Mouse (Mus musculus) CD4-positive, CD25-positive, alpha-beta regulatory T cell, adult 2 months (primary cell): ENCODE data around the gene Mad1l1.

Source experiments
- DNase-seq: peaks from one replicate; pipeline ENCODE4 v3.0.0-alpha.2; 2012; ENCODE audit warnings: low read depth, low spot score

Gene Mad1l1

DNA sequence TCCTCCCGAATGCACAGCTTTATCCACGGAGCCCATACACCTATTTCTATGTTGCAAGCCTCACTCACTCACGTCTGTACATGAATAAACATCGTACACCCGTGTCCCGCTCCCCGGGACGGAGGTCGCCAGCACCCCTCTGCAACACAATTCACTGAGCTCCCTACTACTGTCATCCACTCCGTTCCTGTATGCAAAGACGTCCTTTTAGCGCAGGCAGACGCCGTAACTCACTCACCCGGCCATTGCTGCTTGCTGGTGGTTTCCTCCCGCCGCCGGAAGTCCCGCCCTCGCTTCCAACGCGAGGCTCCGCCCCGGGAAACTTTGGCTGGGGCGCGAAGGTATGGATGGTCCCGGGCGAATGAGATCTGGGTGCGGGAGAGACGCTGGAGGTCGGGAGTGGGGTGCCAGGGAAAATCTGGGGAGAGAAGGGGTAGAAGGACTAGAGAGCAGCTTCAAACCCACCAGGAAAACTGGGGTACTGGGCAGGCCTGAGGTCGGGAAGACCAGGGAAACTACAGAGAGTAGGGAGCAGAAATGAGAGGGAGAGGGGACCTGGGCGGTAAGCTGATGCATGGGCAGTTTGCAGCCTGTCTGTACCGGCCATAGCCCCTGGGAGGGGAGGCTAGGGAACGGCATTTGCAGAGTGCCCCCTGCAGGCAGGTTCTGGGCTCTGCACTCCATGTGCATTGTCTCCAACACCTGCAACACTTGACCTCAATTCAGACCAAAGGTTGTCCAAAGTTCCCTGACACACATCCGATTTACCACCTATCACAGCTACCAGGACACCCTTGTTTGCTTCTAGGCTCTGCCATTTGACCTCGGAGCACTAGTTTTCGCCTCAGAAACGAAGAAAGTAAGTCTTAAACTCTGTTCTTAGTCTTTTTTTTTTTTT lies 10.5 kb upstream of the Mad1l1 start, which contains the start of gene Mrm2:
Gene Mrm2 (minus strand): TSS at position 284 of the 898 bp plus-strand sequence.
- DNase-seq: peak; percentile 90

- DNase-seq: no peak
Measured at GRCm38 (mm10) chr5:140324058-140324457, 2.7 kb upstream of the Mad1l1 start.

DNA sequence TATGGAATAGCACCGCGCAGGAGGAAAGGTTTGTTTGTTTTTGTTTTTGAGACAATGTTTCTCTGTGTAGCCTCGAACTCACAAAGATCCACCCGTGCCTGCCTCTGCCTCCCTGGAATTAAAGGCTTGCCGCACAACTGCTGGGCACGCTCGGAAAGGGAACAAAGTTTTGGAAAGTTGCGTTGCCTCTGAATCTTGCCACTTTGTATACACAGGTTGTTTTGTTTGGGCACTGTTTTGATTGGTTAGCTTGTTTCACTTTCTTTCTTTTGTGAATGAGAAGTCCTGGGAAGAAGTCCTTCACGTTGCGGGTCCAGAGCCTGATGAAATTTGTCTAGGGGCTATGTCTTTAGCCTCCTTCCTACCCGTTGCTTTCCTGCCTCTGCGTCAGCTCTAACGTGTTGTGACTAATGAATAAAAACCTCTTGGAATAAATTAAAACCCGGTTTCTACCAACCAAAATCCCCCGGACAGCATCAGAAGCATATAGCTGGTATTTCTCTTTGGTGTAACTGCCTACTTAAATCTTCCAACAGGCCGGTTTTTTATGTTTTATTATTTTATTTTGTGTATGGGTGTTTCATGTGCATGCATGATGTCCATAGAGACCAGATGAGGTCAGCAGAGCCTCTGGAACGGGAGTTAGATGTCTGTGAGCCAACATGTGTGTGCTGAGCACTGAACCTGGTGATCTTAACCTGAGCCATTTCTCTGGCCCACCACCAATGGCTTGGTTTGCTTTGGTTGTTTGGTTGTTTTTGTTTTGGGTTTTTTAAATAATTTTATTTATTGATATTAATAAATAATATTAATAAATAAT lies 614 bp upstream of the Mad1l1 start:
- peak; percentile 38 for DNase-seq

- DNase-seq: no peak
Measured at GRCm38 (mm10) chr5:140316716-140317115, 4.6 kb downstream of the Mad1l1 start.

- DNase-seq: no peak
Measured at GRCm38 (mm10) chr5:140307602-140308001, 13.8 kb downstream of the Mad1l1 start.

GRCm38 (mm10) chr5:140306016-140306415 lies 15.3 kb downstream of the Mad1l1 start:
- DNase-seq: no peak

- no peak for DNase-seq
Measured at GRCm38 (mm10) chr5:140298291-140298690, 23.1 kb downstream of the Mad1l1 start.

DNA sequence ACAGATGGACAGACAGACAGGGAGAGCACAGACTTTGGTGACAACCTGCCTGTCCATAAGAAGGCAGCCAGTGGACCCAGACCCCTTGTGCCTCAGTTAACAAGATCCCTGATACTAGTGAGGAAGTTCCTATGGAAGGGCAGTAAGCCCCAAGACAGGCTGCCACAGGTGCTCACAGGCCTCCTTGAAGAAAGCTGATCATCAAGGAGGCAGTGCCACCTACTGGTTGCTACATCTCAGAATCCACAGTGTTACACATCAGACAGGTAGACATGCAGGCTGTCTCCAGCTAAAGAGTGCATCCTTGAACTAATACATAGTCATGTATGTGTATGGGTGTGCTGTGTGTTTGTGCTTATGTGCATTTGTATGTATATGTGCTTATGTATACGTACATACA lies 29.2 kb downstream of the Mad1l1 start:
- peak; percentile 88 for DNase-seq

DNA sequence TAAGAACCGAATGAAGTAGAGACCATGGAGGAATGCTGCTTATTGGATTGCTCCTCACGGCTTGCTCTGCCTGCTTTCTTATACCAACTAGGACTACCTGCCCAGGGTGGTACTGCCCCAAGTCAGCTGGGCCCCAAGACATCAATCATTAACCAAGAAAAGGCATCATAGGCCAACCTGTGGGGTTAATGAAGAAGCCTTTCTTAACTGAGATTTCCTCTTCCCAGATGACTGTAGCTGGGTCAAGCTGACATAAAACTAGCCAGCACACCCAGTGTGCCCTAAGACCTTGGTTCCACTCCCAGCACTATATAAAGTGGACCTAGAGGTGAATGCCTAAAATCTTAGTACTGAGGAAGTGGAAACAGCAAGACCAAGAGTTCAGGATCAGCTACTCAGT lies 32.2 kb downstream of the Mad1l1 start:
- DNase-seq: no peak

GRCm38 (mm10) chr5:140288287-140288686 lies 33.1 kb downstream of the Mad1l1 start:
- no peak for DNase-seq

DNA sequence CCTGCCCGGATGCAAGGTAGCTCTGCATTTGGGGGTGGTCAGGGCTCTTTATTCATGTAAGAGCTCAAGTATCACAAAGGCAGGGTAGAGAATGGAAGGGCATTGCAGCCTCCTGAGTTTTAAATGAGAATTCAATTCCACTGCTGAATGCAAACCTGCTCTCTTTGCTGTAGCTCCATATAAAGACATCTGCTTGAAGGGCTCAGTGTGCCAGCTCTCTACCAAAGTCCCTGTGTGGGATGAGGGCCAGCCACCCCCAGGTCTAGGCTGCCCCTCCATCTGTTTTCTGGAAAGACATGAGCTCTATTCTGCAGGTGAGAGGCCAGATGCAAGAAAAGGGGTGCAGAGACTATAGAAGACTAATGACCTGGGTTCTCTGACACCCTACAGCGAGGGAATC lies 36.6 kb downstream of the Mad1l1 start:
- no peak for DNase-seq

- no peak for DNase-seq
Measured at GRCm38 (mm10) chr5:140284011-140284410, 37.3 kb downstream of the Mad1l1 start.

DNA sequence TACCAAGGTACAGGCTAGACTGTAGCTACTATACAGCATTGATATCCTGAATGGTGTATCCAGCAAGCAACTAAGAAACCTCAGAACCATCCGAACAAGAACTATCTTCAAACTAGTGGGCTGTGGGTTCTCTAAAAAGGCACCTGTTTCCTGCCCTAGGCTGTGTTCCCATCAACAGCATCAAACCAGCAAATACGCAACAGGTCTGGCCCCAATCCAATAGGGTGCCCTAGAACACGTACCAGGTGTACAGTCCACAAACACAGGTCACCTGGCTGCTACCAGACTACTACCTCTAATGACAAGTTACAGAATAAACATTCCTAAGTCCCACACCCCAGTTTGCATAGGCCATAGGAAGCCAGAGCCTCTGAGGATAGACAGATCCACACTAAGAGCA lies 38.5 kb downstream of the Mad1l1 start:
- no peak for DNase-seq

DNA sequence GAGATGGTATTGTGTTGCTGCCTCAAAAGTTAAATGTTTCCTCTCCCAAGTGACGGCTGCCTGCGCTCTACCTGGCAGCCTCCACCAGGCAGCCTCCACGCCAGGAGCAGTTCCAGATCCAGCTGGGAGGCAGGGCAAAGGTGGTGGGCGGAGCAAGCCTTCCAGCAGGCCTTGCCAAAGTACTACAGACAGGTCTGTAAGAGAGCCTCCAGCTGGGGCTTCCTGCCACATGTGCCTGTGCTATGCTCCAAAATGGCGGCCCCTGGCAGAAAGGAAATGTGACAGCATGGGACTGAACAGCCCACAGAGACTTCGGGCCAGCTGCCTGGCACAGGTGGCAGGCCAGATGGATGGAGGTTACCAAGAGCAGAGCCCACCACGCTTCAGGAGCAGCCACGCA lies 39.0 kb downstream of the Mad1l1 start:
- DNase-seq: peak; percentile 17

DNA sequence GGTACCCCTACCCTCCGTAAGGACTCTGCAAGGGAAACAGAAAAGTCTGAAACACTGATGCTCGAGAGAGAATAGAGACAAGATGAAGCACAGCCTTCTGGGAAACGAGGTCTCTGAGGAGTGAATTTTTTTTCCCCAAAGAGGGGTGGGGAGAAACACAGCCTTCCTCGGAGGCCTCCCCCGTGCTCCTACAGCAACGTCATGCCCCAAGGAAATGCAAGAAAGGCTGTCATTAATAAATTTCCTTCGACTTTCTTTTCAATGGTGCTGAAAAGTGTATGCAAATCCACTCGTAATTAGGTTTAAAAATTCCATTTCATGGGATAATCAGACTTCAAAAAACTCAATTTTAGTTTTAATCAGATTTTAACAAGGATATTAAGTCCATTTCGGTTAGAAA lies 41.1 kb downstream of the Mad1l1 start:
- no peak for DNase-seq

DNA sequence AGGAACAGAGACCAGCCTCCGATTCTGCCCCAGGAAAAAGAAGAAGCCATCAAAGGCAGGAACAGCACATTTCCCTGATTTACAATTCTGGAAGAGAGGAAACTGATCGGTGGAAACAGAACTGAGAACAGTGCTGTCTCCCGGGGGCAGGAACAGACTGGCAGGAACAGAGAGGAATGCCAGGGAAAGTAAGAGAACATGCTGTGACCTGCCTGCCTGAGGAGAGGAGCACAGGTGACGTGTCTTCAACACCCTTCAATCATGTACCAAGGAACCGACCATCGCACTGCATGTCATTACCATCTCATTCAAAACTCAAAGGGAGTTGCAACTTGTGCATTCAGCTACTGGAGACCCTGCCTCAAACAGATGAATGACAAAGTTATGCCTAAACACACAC lies 44.6 kb downstream of the Mad1l1 start:
- no peak for DNase-seq

DNA sequence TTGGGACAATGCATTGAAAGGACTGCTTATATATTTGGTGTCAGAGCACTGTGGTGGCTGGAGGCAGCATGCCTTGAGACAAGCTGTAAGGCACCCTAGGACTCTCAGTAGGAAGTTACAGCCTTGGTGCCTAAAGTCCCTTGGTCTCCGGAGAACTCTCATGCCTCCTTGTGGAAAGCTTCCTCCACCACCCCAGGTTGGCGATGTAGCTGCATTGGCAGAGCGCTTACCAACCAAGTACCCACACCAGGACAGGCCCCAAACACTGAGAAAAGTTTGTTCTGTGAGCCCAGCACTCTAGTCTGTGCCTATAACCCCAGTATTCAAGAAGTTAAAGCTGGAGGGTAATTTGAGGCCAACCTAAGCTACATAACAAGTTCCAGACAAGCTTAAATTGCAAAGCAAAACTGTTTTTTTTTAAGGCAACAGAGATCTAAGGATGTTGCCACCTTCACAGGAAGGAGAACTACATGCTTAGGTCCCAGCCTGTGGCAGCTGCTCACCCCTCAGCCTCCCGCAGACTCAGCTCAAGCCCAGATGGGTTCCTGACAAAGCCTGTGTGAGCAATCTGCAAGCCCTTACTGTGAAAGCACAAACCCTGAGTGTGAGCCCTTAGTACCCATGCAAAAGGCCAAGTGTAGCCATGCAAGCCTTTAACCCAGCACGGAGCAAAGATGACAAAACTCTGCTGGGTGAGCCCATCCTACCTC lies 50.2 kb downstream of the Mad1l1 start:
- peak; percentile 35 for DNase-seq

GRCm38 (mm10) chr5:140268396-140268795 lies 53.0 kb downstream of the Mad1l1 start:
- DNase-seq: no peak

- DNase-seq: no peak
Measured at GRCm38 (mm10) chr5:140267061-140267460, 54.3 kb downstream of the Mad1l1 start.

DNA sequence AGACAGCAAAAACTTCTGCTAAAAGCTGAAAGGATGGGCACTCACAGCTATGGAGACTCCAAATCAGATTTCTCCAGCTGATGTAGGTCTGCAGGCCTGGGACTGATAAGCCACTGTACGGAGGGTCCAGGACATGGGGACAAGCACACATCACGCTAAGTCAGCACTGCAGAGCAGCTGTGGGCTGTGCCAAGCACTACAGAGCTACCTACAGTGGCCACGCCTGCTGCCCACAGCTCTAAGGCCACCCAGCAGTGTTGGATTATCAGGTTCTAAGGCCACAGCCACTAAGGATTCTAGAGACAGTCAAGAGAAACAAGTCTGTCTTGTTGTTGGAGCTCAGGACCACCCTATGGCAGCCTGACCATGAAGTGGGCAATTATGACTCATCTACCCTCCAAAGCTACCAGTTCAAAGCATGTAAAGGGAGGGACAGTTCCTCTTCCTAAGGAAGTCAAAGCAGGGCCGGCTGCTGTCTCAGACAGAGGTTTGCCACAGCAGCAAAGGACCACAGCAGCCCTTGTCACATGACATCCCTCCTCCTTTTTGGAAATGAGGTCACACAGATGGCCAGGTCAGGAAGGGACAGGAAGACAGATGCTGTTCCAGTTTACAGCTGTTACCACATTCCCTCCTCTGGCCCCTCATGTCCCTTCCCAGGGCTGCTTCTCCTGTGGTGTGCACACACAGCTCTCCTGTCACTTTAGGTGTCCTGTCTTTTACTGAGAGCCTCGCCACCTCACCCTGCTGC lies 56.4 kb downstream of the Mad1l1 start:
- no peak for DNase-seq
